Mouse (Mus musculus): Measurements from ENCODE around the gene Acad8.

Gene Acad8

DNA sequence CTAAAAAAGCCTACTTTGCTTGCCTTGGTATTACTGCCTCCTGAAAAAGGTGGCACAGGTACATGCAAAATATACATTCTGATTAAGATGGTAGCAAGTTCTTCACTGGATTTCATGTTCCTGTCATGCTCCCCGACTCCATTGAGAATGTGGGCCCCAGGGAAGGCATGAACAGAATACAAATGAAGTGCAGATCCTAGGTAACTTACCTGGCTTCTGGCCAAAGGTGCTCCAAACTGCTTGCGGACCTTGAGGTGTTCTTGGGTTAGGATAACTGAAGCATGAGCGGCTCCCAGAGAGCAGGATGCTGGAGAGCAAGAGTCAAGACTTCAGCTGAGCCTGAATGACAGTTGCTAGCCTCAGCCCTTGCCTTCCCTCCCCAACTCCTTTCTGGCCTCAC lies 20.6 kb downstream of the Acad8 start:
- no peak for DNase-seq

GRCm38 (mm10) chr9:26977754-26978153 lies 21.6 kb downstream of the Acad8 start:
- DNase-seq = no peak

DNA sequence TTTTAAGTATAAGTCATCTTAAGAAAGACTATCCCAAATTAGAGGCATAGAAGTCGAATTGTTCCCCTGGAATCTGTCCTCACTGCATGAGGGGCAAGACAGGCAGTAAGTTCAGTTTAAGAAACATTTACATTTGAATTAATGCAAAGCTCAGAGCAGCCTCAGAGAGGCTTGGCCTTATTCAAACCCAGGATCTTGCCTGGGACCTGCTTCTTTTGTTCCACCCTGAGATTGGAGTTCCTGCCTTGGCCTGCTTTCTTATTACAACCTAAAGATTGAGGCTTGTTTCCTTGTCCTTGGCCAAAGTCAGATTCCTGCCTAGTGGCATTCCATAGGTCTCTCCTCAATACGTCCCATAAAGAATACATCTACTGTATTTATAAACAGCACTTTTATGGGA lies 51.6 kb downstream of the Acad8 start:
- DNase-seq = no peak

GRCm38 (mm10) chr9:26924146-26924545 lies 75.2 kb downstream of the Acad8 start:
- DNase-seq = peak; percentile 55 to 63

Data from cerebellum, postnatal 14 days (tissue).